Comparison of ENCODE assay signal across 9 mouse cellular contexts in the genomic region with DNA sequence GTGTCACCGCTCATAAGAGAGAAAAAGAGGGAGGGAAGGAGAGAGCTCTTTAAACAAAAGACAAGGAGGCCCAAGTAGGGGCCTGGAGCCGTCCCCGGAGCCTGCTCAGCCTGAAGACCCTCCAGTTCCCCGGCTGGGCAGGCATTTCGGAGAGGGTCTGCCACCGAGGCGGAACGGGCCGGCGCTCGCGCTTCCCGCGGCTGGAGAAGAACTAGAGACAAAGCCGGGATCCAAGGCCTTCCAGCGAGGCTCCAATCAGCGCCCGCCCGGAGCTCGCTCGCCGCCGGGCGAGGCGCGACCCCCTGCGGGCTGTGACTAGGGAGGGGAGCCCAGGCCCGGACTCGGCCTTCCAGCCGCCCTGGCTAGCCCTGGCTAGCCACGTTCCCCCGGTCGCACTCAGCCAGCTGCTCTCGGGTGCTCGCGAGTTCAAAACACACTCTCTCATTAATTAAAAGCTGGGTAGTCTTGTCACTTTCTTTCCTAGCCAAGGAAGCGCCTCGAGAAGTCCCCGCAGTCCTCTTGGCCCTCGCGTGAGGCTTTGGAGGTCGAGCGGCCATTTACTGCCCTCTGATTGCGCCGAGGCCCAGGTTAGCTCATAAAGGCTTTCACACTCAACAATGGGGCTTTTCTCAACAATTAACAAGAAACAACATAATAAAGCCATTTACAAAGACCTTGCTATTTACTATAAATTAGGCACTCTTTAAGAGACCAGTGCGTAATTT. TPM values are rescaled to one million over a fixed set of nuclear protein-coding genes. Genes with fewer than 3 reads are reported as not detected.
A peak's percentile ranks its signal among the peaks of the same experiment; 100 is the strongest.
DNase-seq lines count a peak whose midpoint lies in the region; TF ChIP-seq lines count a peak whose summit lies in the region.
"Had no signal": no experiment of that assay in that cellular context is flagged by ENCODE, and none has a peak within 500 bp of the region (broad histone marks: within the 10 kb centered on the region; RNA-seq: fewer than 3 reads in every experiment).

No protein-coding gene starts in this region.

- no peaks in the 10 kb centered on the region for H3K9me3 ChIP-seq in hindbrain, embryonic 10.5 days

- no peak for TF ChIP-seq POLR2A in kidney, adult 2 months (IDR thresholded peaks at IDR 0.05; ENCODE audit: low read depth, low read length)

- WGBS in kidney, adult 2 months: 64% methylated on average over 46 of the region's 46 CpGs
- WGBS in hindbrain, embryonic 10.5 days: 1% methylated on average over 46 of the region's 46 CpGs

- no peaks in the 10 kb centered on the region for H3K36me3 ChIP-seq in kidney, adult 2 months (ENCODE audit: control insufficient read depth, insufficient read depth, low read length)
- H3K36me3 ChIP-seq in hindbrain, embryonic 10.5 days: 0 out of 2 replicates have a peak, but pooled peaks cover 10% of the 10 kb centered on the region

- H3K27me3 ChIP-seq in kidney, adult 2 months (replicated peaks; ENCODE audit: control insufficient read depth, insufficient read depth, low read length): no peaks in the 10 kb centered on the region
- H3K27me3 ChIP-seq in hindbrain, embryonic 10.5 days (ENCODE audit: insufficient read depth, poor library complexity, severe bottlenecking): no peaks in the 10 kb centered on the region

- H3K4me1 ChIP-seq in kidney, adult 2 months (ENCODE audit: control insufficient read depth, insufficient read depth, low read length): peaks cover 14% of the 10 kb centered on the region; the same call in 1 of the 2 replicates
- no peaks in the 10 kb centered on the region for H3K4me1 ChIP-seq in brown adipose tissue, adult 24 weeks (ENCODE audit: control insufficient read depth, insufficient read depth, insufficient read length, low read length)
- H3K4me1 ChIP-seq in hindbrain, embryonic 10.5 days (replicated peaks): peaks cover 81% of the 10 kb centered on the region

- peak; percentile 14 for DNase-seq in kidney, adult 2 months
- no peak for DNase-seq in kidney, adult 8-10 months
- DNase-seq in hindbrain, embryonic 10.5 days (ENCODE audit: low spot score): peak; percentile 75
- peak; percentile 75 for DNase-seq in mesoderm, embryonic 11.5 days (ENCODE audit: low read depth, low spot score)
- DNase-seq in urinary bladder, adult 18-20 months (ENCODE audit: low spot score in 2 of 2): no peak
- DNase-seq in thymus, postnatal 14 days: no peak
- no peak for DNase-seq in layer of hippocampus, postnatal 36 days

- no peak for TF ChIP-seq CTCF in kidney, adult 2 months (conservative IDR thresholded peaks at IDR 0.05; ENCODE audit: insufficient read depth, insufficient read length, low read depth, low read length)

- H3K27ac ChIP-seq in kidney, adult 2 months (ENCODE audit: insufficient read depth, low read depth, low read length): no peak overlapping the region
- no peak overlapping the region for H3K27ac ChIP-seq in brown adipose tissue, adult 24 weeks (replicated peaks; ENCODE audit: low read depth, low read length)
- peak overlapping the region; percentile 100 for H3K27ac ChIP-seq in hindbrain, embryonic 10.5 days

- no peak overlapping the region for H3K4me3 ChIP-seq in kidney, adult 2 months (ENCODE audit: insufficient read depth, low read depth, low read length)
- H3K4me3 ChIP-seq in brown adipose tissue, adult 24 weeks (ENCODE audit: insufficient read depth, low read depth, low read length): peak overlapping the region; percentile 6; the same call in 1 of the 2 replicates
- peak overlapping the region; percentile 99 for H3K4me3 ChIP-seq in hindbrain, embryonic 10.5 days

RNA-seq across cellular contexts. Expression of a gene that starts 2.2 kb away (rescaled TPM):
- 1.7 and 2.8 TPM in 2 replicates for polyA plus RNA-seq in kidney, adult 2 months (2012; rRNA removed)
- polyA plus RNA-seq in brown adipose tissue, adult 24 weeks (2012; ENCODE audit: insufficient read depth, insufficient read length, missing spikeins): 0.87 and 1.2 TPM in 2 replicates
- 17.5 and 22.5 TPM in 2 replicates for polyA plus RNA-seq in hindbrain, embryonic 10.5 days (2016; fragmentation: Nextera tagmentation; extraction: Ambion mirVana)
- total RNA-seq in layer of hippocampus, postnatal 36 days (2021): 1 to 10 TPM; 3.0 to 5.6 TPM

RNA-seq across cellular contexts. Expression of a gene that starts 9.1 kb away (rescaled TPM):
- 2.4 and 3.7 TPM in 2 replicates for polyA plus RNA-seq in kidney, adult 2 months (2012; rRNA removed)
- 0.25 and 0.55 TPM in 2 replicates for polyA plus RNA-seq in brown adipose tissue, adult 24 weeks (2012; ENCODE audit: insufficient read depth, insufficient read length, missing spikeins)
- 19.3 and 21.9 TPM in 2 replicates for polyA plus RNA-seq in hindbrain, embryonic 10.5 days (2016; fragmentation: Nextera tagmentation; extraction: Ambion mirVana)
- total RNA-seq in layer of hippocampus, postnatal 36 days (2021): 10 to 100 TPM; 17.2 to 17.3 TPM

RNA-seq across cellular contexts. Expression of a gene that starts 15.3 kb away (rescaled TPM):
- 29.3 and 32.7 TPM in 2 replicates for polyA plus RNA-seq in kidney, adult 2 months (2012; rRNA removed)
- 9.2 and 10.1 TPM in 2 replicates for polyA plus RNA-seq in brown adipose tissue, adult 24 weeks (2012; ENCODE audit: insufficient read depth, insufficient read length, missing spikeins)
- polyA plus RNA-seq in hindbrain, embryonic 10.5 days (2016; fragmentation: Nextera tagmentation; extraction: Ambion mirVana): 65.0 and 66.0 TPM in 2 replicates
- total RNA-seq in layer of hippocampus, postnatal 36 days (2021): 10 to 100 TPM; 53.7 to 57.7 TPM

RNA-seq across cellular contexts. Expression of a gene that starts 43.0 kb away (rescaled TPM):
- 0.41 TPM in 1 of 2 replicates, not detected in the other for polyA plus RNA-seq in kidney, adult 2 months (2012; rRNA removed)
- not detected in 2 replicates for polyA plus RNA-seq in brown adipose tissue, adult 24 weeks (2012; ENCODE audit: insufficient read depth, insufficient read length, missing spikeins)
- not detected in 2 replicates for polyA plus RNA-seq in hindbrain, embryonic 10.5 days (2016; fragmentation: Nextera tagmentation; extraction: Ambion mirVana)
- not detected for total RNA-seq in layer of hippocampus, postnatal 36 days (2021)
- total RNA-seq: MEL had no signal

Comparison
In these comparisons a context has a peak if more than half of its experiments do, and no peak if none do; other contexts are left out.
1. DNase-seq: peak in kidney, adult 2 months (single experiment), hindbrain, embryonic 10.5 days (single experiment) and mesoderm, embryonic 11.5 days (single experiment); none in kidney, adult 8-10 months (0 of 2), urinary bladder, adult 18-20 months (0 of 2), thymus, postnatal 14 days (single experiment) and layer of hippocampus, postnatal 36 days (0 of 2).